Mouse (Mus musculus): ENCODE measurements around the gene Ubac1. TPM values are rescaled to one million over a fixed set of nuclear protein-coding genes. Genes with fewer than 3 reads are reported as not detected.

Ubac1 gene
- polyA plus RNA-seq, 1 experiment from 2014 or later = 437 TPM

- Histone ChIP-seq H3K27me3 (peaks cover 10% of the 10 kb centered on the region; the same call in 1 of the 2 replicates), H3K36me3 (replicated peaks) (no peaks in the 10 kb centered on the region; the same call in 1 of the 2 replicates), H3K27ac (replicated peaks) (peak overlapping the region; percentile 78), H3K4me3 (replicated peaks) (no peak overlapping the region), H3K4me1 (replicated peaks) (peaks cover 42% of the 10 kb centered on the region), H3K9me3 (replicated peaks) (no peaks in the 10 kb centered on the region), H3K9ac (no peak overlapping the region), H3K4me2 (no peak overlapping the region)
- WGBS (ENCODE audit: insufficient replicate concordance) = 36% methylated on average over 4 of the region's 4 CpGs
- ATAC-seq (ENCODE audit: insufficient read depth) = no peak
Observed at GRCm38 (mm10) chr2:26024138-26025075, 2.9 kb upstream of the Ubac1 start.

- Histone ChIP-seq H3K9ac (no peak overlapping the region), H3K27ac (replicated peaks) (peak overlapping the region; percentile 77), H3K4me2 (no peak overlapping the region), H3K9me3 (replicated peaks) (no peaks in the 10 kb centered on the region), H3K4me1 (replicated peaks) (peaks cover 60% of the 10 kb centered on the region), H3K27me3 (peaks cover 6% of the 10 kb centered on the region; the same call in 1 of the 2 replicates), H3K36me3 (replicated peaks) (peaks cover 9% of the 10 kb centered on the region; the same call in 1 of the 2 replicates), H3K4me3 (replicated peaks) (no peak overlapping the region)
- ATAC-seq (ENCODE audit: insufficient read depth) = no peak
- 76% methylated on average over 1 of the region's 1 CpGs for WGBS (ENCODE audit: insufficient replicate concordance)
Observed at GRCm38 (mm10) chr2:26022626-26023025, 1.1 kb upstream of the Ubac1 start.

- 82% methylated on average over 8 of the region's 8 CpGs for WGBS (ENCODE audit: insufficient replicate concordance)
- H3K36me3 ChIP-seq (replicated peaks) = peaks cover 13% of the 10 kb centered on the region
- no peaks in the 10 kb centered on the region for H3K9me3 ChIP-seq (replicated peaks)
- peaks cover 5% of the 10 kb centered on the region; the same call in 1 of the 2 replicates for H3K27me3 ChIP-seq
- peaks cover 64% of the 10 kb centered on the region for H3K4me1 ChIP-seq (replicated peaks)
- peak overlapping the region; percentile 94; the same call in 1 of the 2 replicates for H3K9ac ChIP-seq
- peak overlapping the region; percentile 75 for H3K4me3 ChIP-seq (replicated peaks)
- H3K27ac ChIP-seq (replicated peaks) = peak overlapping the region; percentile 99
- peak overlapping the region; percentile 80 for H3K4me2 ChIP-seq
- ATAC-seq (ENCODE audit: insufficient read depth) = no peak
Observed at GRCm38 (mm10) chr2:26022258-26022565, 665 bp upstream of the Ubac1 start.

GRCm38 (mm10) chr2:26020714-26021560, 610 bp downstream of the Ubac1 start:
- peak; percentile 60 for ATAC-seq (ENCODE audit: insufficient read depth)
- Histone ChIP-seq H3K36me3 (replicated peaks) (peaks cover 26% of the 10 kb centered on the region), H3K9me3 (replicated peaks) (no peaks in the 10 kb centered on the region), H3K4me1 (replicated peaks) (peaks cover 77% of the 10 kb centered on the region), H3K9ac (peak overlapping the region; percentile 94), H3K27ac (replicated peaks) (peak overlapping the region; percentile 99), H3K4me3 (replicated peaks) (peak overlapping the region; percentile 75), H3K27me3 (peaks cover 5% of the 10 kb centered on the region; the same call in 1 of the 2 replicates), H3K4me2 (peak overlapping the region; percentile 80)
- WGBS (ENCODE audit: insufficient replicate concordance) = 1% methylated on average over 38 of the region's 38 CpGs

GRCm38 (mm10) chr2:26019923-26020322, 1.6 kb downstream of the Ubac1 start:
- peak overlapping the region; percentile 94 for H3K9ac ChIP-seq
- H3K4me3 ChIP-seq (replicated peaks) = peak overlapping the region; percentile 75
- peak overlapping the region; percentile 99 for H3K27ac ChIP-seq (replicated peaks)
- H3K36me3 ChIP-seq (replicated peaks) = peaks cover 36% of the 10 kb centered on the region
- peak overlapping the region; percentile 80 for H3K4me2 ChIP-seq
- no peaks in the 10 kb centered on the region for H3K9me3 ChIP-seq (replicated peaks)
- H3K27me3 ChIP-seq = no peaks in the 10 kb centered on the region
- H3K4me1 ChIP-seq (replicated peaks) = peaks cover 87% of the 10 kb centered on the region
- whole genome bisulfite sequencing (ENCODE audit: insufficient replicate concordance) = 46% methylated on average over 3 of the region's 3 CpGs
- peak; percentile 12; the same call in 1 of the 2 replicates for ATAC-seq (ENCODE audit: insufficient read depth)

GRCm38 (mm10) chr2:26017326-26017725, 4.2 kb downstream of the Ubac1 start:
- Histone ChIP-seq H3K4me2 (peak overlapping the region; percentile 80), H3K27ac (replicated peaks) (peak overlapping the region; percentile 99), H3K4me1 (replicated peaks) (peaks cover 78% of the 10 kb centered on the region), H3K9me3 (replicated peaks) (no peaks in the 10 kb centered on the region), H3K36me3 (replicated peaks) (peaks cover 61% of the 10 kb centered on the region), H3K9ac (peak overlapping the region; percentile 94), H3K4me3 (replicated peaks) (peak overlapping the region; percentile 75), H3K27me3 (no peaks in the 10 kb centered on the region)
- ATAC-seq (ENCODE audit: insufficient read depth) = no peak
- WGBS (ENCODE audit: insufficient replicate concordance) = 30% methylated on average over 4 of the region's 4 CpGs

GRCm38 (mm10) chr2:26013674-26014073, 7.9 kb downstream of the Ubac1 start:
- peak overlapping the region; percentile 63 for H3K4me3 ChIP-seq (replicated peaks)
- peaks cover 97% of the 10 kb centered on the region for H3K36me3 ChIP-seq (replicated peaks)
- H3K4me2 ChIP-seq = peak overlapping the region; percentile 80
- peak overlapping the region; percentile 99 for H3K27ac ChIP-seq (replicated peaks)
- peak overlapping the region; percentile 72 for H3K9ac ChIP-seq
- H3K9me3 ChIP-seq (replicated peaks) = no peaks in the 10 kb centered on the region
- peaks cover 83% of the 10 kb centered on the region for H3K4me1 ChIP-seq (replicated peaks)
- WGBS (ENCODE audit: insufficient replicate concordance) = 19% methylated on average over 3 of the region's 3 CpGs
- ATAC-seq (ENCODE audit: insufficient read depth) = peak; percentile 98
- no peaks in the 10 kb centered on the region for H3K27me3 ChIP-seq

- ATAC-seq (ENCODE audit: insufficient read depth) = no peak
Observed at GRCm38 (mm10) chr2:26011420-26011819, 10.1 kb downstream of the Ubac1 start.

GRCm38 (mm10) chr2:26002001-26002400, 19.5 kb downstream of the Ubac1 start:
- H3K4me1 ChIP-seq (replicated peaks) = peaks cover 28% of the 10 kb centered on the region
- ATAC-seq (ENCODE audit: insufficient read depth) = no peak
- peaks cover 100% of the 10 kb centered on the region for H3K36me3 ChIP-seq (replicated peaks)
- H3K9ac ChIP-seq = no peak overlapping the region
- H3K4me2 ChIP-seq = no peak overlapping the region
- no peak overlapping the region for H3K27ac ChIP-seq (replicated peaks)
- H3K27me3 ChIP-seq = no peaks in the 10 kb centered on the region
- H3K4me3 ChIP-seq (replicated peaks) = no peak overlapping the region
- WGBS (ENCODE audit: insufficient replicate concordance) = 91% methylated on average over 2 of the region's 2 CpGs
- no peaks in the 10 kb centered on the region for H3K9me3 ChIP-seq (replicated peaks)

More at GRCm38 (mm10) chr2:26011420-26011819, 10.1 kb downstream of the Ubac1 start:
- H3K4me1 ChIP-seq (replicated peaks) = peaks cover 69% of the 10 kb centered on the region
- H3K4me3 ChIP-seq (replicated peaks) = peak overlapping the region; percentile 63
- 56% methylated on average over 1 of the region's 1 CpGs for WGBS (ENCODE audit: insufficient replicate concordance)
- peak overlapping the region; percentile 72 for H3K9ac ChIP-seq
- no peaks in the 10 kb centered on the region for H3K27me3 ChIP-seq
- peak overlapping the region; percentile 80 for H3K4me2 ChIP-seq
- H3K36me3 ChIP-seq (replicated peaks) = peaks cover 99% of the 10 kb centered on the region
- peak overlapping the region; percentile 99 for H3K27ac ChIP-seq (replicated peaks)
- no peaks in the 10 kb centered on the region for H3K9me3 ChIP-seq (replicated peaks)

- Histone ChIP-seq H3K9me3 (replicated peaks) (no peaks in the 10 kb centered on the region), H3K27ac (replicated peaks) (no peak overlapping the region), H3K4me2 (no peak overlapping the region), H3K4me3 (replicated peaks) (no peak overlapping the region), H3K4me1 (replicated peaks) (peaks cover 28% of the 10 kb centered on the region), H3K27me3 (no peaks in the 10 kb centered on the region), H3K9ac (no peak overlapping the region), H3K36me3 (replicated peaks) (peaks cover 100% of the 10 kb centered on the region)
- no peak for ATAC-seq (ENCODE audit: insufficient read depth)
- WGBS (ENCODE audit: insufficient replicate concordance) = 91% methylated on average over 5 of the region's 5 CpGs
Observed at GRCm38 (mm10) chr2:26001136-26001535, 20.4 kb downstream of the Ubac1 start.

GRCm38 (mm10) chr2:25997716-25998115, 23.8 kb downstream of the Ubac1 start:
- no peak overlapping the region for H3K4me3 ChIP-seq (replicated peaks)
- H3K4me2 ChIP-seq = no peak overlapping the region
- 87% methylated on average over 3 of the region's 3 CpGs for WGBS (ENCODE audit: insufficient replicate concordance)
- H3K27me3 ChIP-seq = no peaks in the 10 kb centered on the region
- ATAC-seq (ENCODE audit: insufficient read depth) = no peak
- peaks cover 15% of the 10 kb centered on the region for H3K4me1 ChIP-seq (replicated peaks)
- no peak overlapping the region; the same call in 1 of the 2 replicates for H3K27ac ChIP-seq (replicated peaks)
- H3K36me3 ChIP-seq (replicated peaks) = peaks cover 90% of the 10 kb centered on the region
- no peak overlapping the region for H3K9ac ChIP-seq
- H3K9me3 ChIP-seq (replicated peaks) = no peaks in the 10 kb centered on the region

Measured in liver, embryonic 15.5 days (tissue).